Mouse (Mus musculus) frontal cortex, adult 2 months (tissue): Measurements from ENCODE around the gene Gnas. TPM values are rescaled to one million over a fixed set of nuclear protein-coding genes. Genes with fewer than 3 reads are reported as not detected.
"Not testable (repeated sequence)": the region's sequence is repeated elsewhere in the genome, so short reads cannot be mapped to it uniquely, and the experiment has no call there.

Source experiments
- DNase-seq, 2 experiments: peaks; one replicate each; pipeline ENCODE4 v3.0.0; 2022; ENCODE audit warnings: low spot score in 1 of 2; ENCODE audit errors: extremely low spot score in 1 of 2
- polyA plus RNA-seq: library from polyadenylated mRNA; depleted of rRNA; stranded (reverse); fragments of >200 nt; gene quantifications from 2 replicates; pipeline ENCODE4 v1.2.3, GENCODE M21; 2012

Gene Gnas
- polyA plus RNA-seq, 1 experiment = 2,275 TPM

DNA sequence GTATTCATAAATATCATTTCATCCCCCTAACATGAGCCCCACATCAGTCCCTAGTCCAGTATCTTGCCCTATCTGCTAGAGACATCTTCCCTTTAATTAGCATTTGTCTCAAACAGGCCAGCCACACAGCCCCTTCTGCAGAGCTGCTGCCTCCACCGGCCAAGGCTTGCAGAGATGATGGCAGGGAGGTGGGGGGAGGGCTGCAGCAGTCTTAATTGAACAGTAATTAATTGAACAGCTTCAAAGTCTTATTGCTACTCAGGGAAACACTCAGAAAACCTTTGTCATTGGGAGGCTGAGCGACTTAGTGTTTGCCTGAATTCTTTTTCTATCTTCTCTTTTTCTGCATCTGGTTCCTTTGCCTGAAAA, 7.5 kb downstream of the Gnas start:
- no peak for DNase-seq

GRCm38 (mm10) chr2:174294457-174294856, 10.3 kb downstream of the Gnas start:
- DNase-seq = no peak

GRCm38 (mm10) chr2:174295175-174295899, 11.2 kb downstream of the Gnas start:
- peak; percentile 29 to 63 for DNase-seq

- no peak for DNase-seq
These were observed 11.9 kb downstream of the Gnas start for GRCm38 (mm10) chr2:174295900-174296465.

DNA sequence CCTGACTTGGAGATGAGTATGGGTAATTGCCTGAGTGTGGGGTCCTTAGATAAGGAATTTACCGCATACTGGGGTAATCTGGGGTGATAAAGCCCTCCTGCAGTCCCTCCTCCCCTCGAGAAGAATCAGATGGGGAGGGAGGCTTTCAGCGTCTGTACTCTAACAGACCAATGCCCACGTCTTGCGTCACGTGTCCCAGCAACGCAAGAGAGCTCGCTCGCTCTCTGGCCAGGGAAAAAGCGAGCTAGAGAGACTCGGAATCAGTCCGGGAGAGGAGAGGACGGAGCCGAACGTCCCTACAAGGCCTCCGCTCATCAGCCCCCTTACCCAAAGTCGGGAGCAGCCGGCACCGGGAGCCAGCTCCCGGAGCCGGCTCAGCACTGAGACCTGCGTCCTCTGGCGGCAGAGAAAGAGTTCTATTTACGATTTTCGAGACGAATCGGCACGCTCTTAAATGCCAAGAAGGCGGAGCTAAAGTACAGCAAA, 13.0 kb downstream of the Gnas start:
- peak in 1 of 2 experiments; percentile 37 for DNase-seq

- no peak for DNase-seq
These were observed 13.7 kb downstream of the Gnas start for GRCm38 (mm10) chr2:174297851-174298250.

DNA sequence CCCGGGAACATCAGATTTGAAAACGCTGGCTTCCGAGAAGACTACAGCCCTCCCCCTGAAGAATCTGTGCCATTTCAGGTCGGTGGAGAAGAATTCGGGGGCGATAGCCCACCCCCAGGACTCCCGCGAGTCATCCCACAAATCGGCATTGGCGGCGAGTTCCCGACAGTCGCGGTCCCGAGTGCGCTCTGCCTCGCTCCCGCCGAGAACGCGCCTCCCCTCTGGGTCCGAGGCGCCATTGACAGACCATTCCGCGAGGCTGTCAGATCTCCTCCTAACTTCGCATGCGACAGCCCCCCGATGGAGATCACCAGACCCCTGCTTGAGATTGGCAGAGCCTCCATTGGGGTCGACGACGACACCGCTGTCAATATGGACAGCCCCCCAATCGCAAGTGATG, 14.4 kb downstream of the Gnas start:
- DNase-seq = no peak

- DNase-seq = no peak
These were observed 15.1 kb downstream of the Gnas start for GRCm38 (mm10) chr2:174299091-174299770.

GRCm38 (mm10) chr2:174299771-174300160, 15.6 kb downstream of the Gnas start:
- DNase-seq = no peak

DNA sequence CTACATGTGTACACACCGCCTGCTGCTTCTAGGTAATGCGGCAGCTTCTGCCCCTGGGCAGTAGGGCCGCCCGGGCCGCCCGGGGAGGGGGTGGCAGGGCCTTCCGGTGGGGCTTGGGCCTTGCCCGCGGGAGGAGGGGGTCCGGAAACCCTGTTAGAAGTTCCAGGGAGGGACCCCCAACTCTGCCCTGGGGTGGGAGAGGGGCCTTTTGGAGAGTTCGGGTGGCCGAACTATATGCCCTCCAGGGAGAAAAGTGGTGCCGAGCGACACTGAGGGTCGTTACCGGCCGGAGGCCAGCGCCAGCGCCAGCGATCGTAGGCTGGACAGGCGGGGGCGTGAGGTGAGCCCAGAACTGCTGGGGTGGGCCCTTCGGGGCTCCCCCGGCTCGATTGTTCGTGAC, 16.1 kb downstream of the Gnas start:
- no peak for DNase-seq

GRCm38 (mm10) chr2:174300666-174301065, 16.5 kb downstream of the Gnas start:
- no peak for DNase-seq

GRCm38 (mm10) chr2:174302526-174302925, 18.4 kb downstream of the Gnas start:
- DNase-seq = no peak

DNA sequence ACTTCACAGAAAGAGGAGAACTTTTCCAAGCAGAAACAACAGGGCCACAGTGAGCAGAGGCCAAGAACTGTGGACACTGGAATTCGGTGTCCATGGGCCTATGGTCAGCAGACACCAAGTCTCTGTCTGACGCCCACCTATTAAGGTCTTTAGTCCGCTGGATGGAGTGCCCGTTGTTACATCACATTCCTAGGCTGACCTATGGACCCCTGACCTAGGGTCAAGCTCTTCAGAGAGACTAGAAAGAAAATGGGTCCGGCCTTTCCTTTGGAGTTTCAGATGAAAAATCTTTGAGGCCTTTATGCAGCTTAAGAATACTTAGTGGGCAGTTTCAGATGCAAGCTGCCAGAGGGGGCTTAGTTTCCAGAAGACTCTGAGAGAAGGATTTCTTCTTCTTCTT, 21.5 kb downstream of the Gnas start:
- DNase-seq = no peak

DNA sequence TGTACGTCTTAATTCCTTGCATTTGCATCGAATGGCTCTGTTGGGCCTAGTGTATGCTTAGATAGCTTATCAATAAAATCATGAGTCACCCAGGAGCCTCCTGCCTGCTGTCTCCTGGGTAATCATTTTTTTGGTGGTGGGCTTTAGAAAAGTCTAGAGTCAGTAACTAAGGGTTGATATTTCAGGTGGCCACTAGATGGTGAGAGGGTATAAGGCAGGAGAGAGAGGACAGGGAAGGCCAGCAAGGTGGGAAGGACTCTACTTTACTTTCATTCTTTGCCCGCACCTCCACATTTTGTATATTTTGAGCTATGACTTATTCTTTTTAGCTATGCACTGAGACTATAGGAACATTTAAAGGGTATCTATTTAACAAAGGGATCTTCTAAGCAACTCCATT, 23.8 kb downstream of the Gnas start:
- no peak for DNase-seq

DNA sequence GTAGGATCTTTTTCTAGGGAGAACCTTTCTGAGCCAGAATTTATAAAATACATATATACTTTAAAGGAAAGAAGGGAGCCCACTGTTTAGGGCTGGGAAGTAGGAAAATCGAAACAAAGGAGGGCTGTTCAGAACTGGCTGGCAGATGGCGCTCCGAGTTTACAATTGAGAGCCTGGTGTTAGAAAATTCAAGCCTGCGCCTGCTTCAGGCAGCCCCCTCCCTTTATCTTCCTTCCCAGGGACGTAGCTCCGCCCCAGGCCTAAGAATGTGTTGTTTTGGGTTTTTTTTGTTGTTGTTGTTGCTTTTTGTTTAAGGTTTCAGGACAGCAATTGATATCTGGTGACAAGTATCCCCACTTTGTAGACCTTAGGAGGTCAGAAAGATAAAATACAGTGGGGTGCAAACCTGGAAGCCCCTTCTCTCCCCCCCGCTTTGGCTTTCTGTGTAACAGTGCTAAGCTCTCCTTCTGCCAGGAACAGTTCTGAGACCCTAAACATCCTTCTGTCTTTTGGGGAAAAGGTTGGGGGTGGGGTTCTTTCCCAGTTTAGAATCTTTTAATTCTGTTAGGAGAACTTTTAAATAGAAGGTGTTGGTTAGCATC, 26.9 kb downstream of the Gnas start:
- peak in 1 of 2 experiments; percentile 77 for DNase-seq

GRCm38 (mm10) chr2:174311613-174312012, 27.5 kb downstream of the Gnas start:
- no peak for DNase-seq

DNA sequence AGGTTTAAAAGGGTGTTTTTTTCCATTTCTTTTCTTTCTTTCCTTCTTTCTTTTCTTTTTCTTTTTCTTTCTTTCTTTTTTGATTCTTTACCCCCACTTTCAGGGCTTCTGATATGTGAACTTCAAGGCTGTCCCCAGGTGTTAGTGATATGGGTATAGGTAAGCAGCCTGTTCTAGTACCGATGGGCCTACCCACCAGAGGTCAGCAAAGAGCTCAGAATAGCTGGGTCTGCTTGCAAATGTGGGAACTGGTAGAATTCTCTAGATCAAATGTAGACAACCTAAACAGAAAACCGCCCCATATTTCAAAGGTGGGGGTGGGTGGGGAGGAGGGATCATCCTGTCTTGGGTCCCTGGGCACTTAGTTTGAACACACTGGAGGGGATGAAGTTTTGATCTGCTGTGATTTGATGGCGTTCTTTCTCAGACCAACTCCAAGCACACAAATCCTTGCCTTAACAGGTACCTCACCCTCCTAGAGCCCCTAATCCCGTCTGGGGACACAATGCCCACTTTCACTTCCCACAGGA, 28.1 kb downstream of the Gnas start:
- DNase-seq = peak; percentile 54 to 93

GRCm38 (mm10) chr2:174312661-174313060, 28.5 kb downstream of the Gnas start:
- no peak for DNase-seq

DNA sequence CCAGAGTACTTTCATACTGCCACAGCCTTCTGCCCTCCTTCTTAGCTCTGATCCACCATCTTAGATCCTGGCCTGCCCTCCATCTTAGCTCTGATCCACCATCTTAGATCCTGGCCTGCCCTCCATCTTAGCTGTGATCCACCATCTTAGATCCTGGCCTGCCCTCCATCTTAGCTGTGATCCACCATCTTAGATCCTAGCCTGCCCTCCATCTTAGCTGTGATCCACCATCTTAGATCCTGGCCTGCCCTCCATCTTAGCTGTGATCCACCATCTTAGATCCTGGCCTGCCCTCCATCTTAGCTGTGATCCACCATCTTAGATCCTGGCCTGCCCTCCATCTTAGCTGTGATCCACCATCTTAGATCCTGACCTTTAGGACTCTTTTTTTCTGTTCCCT, 31.3 kb downstream of the Gnas start:
- not testable (repeated sequence) for DNase-seq

DNA sequence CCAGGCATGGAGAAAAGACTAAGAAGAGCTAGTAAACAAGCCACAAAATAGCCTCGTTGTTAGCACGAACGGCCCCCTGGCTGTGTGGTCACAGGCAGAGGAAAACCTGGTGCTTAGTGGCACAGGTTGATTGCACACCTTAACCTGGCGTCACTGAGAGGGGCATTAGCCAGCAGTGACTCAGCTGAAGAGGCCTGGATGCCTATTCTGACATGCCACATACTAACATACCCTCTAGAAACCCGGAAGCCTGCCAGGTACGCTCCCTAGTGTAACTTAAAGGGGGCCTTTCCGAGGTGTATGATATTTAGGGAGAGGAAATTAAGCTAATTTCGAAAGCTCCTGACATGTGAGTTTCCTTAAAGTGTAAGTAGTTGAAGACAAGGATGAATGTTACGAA, 32.5 kb downstream of the Gnas start:
- no peak for DNase-seq

GRCm38 (mm10) chr2:174325989-174326388, 41.9 kb downstream of the Gnas start:
- no peak for DNase-seq
